Mouse (Mus musculus) hindbrain, embryonic 12.5 days (tissue): ENCODE measurements around the gene Ptpn4. TPM values are rescaled to one million over a fixed set of nuclear protein-coding genes. Genes with fewer than 3 reads are reported as not detected.

Source experiments
- ATAC-seq: fragments of 200-750 bp; cut with Nextera tagmentation; 2 replicates; pipeline ENCODE4 v1.8.0; 2017; ENCODE audit warnings: moderate TSS enrichment; ENCODE audit not compliant: low FRiP score
- H3K27ac ChIP-seq: fragments of 300-500 bp; sonication (generic); 2 replicates; pipeline ENCODE4 v1.5.1; 2016; ENCODE audit warnings: mild to moderate bottlenecking
- H3K27me3 ChIP-seq: fragments of 300-500 bp; sonication (generic); 2 replicates; pipeline ENCODE4 v1.6.1; 2016; ENCODE audit warnings: mild to moderate bottlenecking
- H3K36me3 ChIP-seq: fragments of 300-500 bp; sonication (generic); 2 replicates; pipeline ENCODE4 v1.6.1; 2016; ENCODE audit warnings: mild to moderate bottlenecking
- H3K4me1 ChIP-seq: fragments of 300-500 bp; sonication (generic); 2 replicates; pipeline ENCODE4 v1.6.1; 2016
- H3K4me2 ChIP-seq: fragments of 300-500 bp; sonication (generic); replicated peaks from 2 replicates; pipeline ENCODE4 v1.6.1; 2016; ENCODE audit warnings: mild to moderate bottlenecking
- H3K4me3 ChIP-seq: fragments of 300-500 bp; sonication (generic); 2 replicates; pipeline ENCODE4 v1.5.1; 2016; ENCODE audit warnings: mild to moderate bottlenecking
- H3K9ac ChIP-seq: fragments of 300-500 bp; sonication (generic); 2 replicates; pipeline ENCODE4 v1.6.1; 2016; ENCODE audit warnings: mild to moderate bottlenecking, moderate library complexity
- H3K9me3 ChIP-seq: fragments of 300-500 bp; sonication (generic); replicated peaks from 2 replicates; pipeline ENCODE4 v1.6.1; 2016; ENCODE audit warnings: mild to moderate bottlenecking
- WGBS: fragments of 180-500 bp; shearing (Covaris S2); methylation state at CpG from one replicate; pipeline ENCODE4 v1.1.7; 2016; 5-methylcytosine and 5-hydroxymethylcytosine counted together
- polyA plus RNA-seq: library from polyadenylated mRNA; unstranded; fragments of >200 nt; fragmentation: Nextera tagmentation; extraction: Ambion mirVana; gene quantifications from 2 replicates; pipeline ENCODE4 v1.2.1, GENCODE M21; 2016

Ptpn4 gene
- polyA plus RNA-seq, 1 experiment from 2014 or later, result 16.4 TPM

DNA sequence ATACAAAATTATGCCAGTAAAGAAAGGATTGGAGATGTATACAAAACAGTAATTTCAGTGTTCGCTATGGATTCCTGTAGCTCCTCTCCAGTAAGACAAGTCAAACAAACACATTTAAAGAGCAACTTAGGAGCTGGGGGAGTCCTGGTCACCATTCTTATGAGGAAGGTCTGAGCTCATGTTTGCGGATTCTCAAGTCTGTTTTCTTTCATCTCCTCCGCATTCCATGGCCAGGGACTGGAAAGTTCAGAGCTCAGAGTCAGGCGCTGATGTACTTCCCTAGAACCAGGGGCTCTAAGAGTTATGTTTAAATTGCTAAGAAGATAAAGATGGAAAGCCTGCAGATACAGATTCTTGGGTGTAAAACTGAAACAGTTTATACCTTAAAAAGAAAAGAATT is 210.6 kb downstream of the Ptpn4 start:
- no peak overlapping the region for H3K4me3 ChIP-seq
- no peaks in the 10 kb centered on the region for H3K9me3 ChIP-seq
- H3K27ac ChIP-seq, result no peak overlapping the region
- H3K9ac ChIP-seq, result no peak overlapping the region
- 80% methylated on average over 4 of the region's 4 CpGs for WGBS
- H3K4me1 ChIP-seq, result no peaks in the 10 kb centered on the region
- H3K36me3 ChIP-seq, result no peaks in the 10 kb centered on the region
- ATAC-seq, result no peak
- no peak overlapping the region for H3K4me2 ChIP-seq
- H3K27me3 ChIP-seq, result no peaks in the 10 kb centered on the region

DNA sequence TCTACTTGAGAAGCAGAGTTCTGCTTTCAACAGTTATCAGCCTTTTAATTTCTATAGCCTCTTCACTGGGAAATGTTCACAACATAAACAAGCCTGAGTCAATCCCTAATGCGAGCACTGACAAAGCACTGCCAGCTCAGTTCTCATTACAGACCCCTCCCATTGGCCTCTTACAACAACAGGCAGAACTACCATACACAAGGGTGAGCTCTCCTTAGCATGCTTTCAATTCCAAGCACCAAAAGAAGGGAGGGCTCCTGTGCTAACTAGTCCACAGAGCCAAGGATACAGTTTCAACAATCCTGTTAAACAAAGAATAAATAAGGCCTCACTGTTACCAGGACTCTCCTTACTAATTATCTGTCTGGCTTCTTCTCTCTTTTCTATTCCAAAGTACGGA is 213.0 kb downstream of the Ptpn4 start:
- Histone ChIP-seq H3K4me2 (no peak overlapping the region), H3K27ac (no peak overlapping the region), H3K36me3 (peaks cover 3% of the 10 kb centered on the region; the same call in 1 of the 2 replicates), H3K4me1 (no peaks in the 10 kb centered on the region), H3K4me3 (no peak overlapping the region), H3K27me3 (no peaks in the 10 kb centered on the region), H3K9ac (no peak overlapping the region), H3K9me3 (no peaks in the 10 kb centered on the region)
- WGBS, result 51% methylated on average over 2 of the region's 2 CpGs
- ATAC-seq, result no peak

DNA sequence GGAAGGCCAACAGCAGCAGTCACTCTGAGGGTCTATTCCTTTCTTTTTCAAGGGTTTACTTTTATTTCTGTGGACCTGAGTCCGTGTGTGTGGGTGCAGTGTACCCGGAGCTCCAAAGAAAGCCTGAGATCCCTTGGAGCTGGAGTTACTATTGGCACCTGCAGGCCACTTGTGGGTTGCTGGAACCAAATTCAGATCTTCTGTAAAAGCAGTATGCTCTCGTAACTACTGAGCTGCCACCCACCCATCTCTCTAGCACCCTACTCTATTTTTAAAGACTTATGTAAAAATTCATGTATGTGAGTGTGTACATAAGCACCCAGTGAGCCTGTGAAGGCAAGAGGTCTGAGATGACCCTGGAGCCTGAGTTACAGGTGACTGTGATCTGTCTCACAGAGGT is 232.0 kb downstream of the Ptpn4 start:
- Histone ChIP-seq H3K27me3 (no peaks in the 10 kb centered on the region), H3K4me1 (no peaks in the 10 kb centered on the region), H3K9me3 (no peaks in the 10 kb centered on the region), H3K9ac (no peak overlapping the region), H3K27ac (no peak overlapping the region), H3K36me3 (peaks cover 7% of the 10 kb centered on the region; the same call in 1 of the 2 replicates), H3K4me2 (no peak overlapping the region), H3K4me3 (no peak overlapping the region)
- 96% methylated on average over 3 of the region's 3 CpGs for WGBS
- no peak for ATAC-seq

Other genes with a start within 250 kb of the Ptpn4 start
- gene Epb41l5, start 188.6 kb downstream of the Ptpn4 start, polyA plus RNA-seq, result 23.1 TPM in 2 replicates
- gene Tmem177, start 75.6 kb upstream of the Ptpn4 start, polyA plus RNA-seq, result 8.4 and 9.3 TPM in 2 replicates
- 0.23 and 0.56 TPM in 2 replicates for gene Cfap221, start 159.6 kb upstream of the Ptpn4 start, polyA plus RNA-seq
- 0.78 and 1.0 TPM in 2 replicates for gene Sctr, start 169.3 kb upstream of the Ptpn4 start, polyA plus RNA-seq
- gene Tmem37, start 236.5 kb upstream of the Ptpn4 start, polyA plus RNA-seq, result 7.5 and 8.7 TPM in 2 replicates